Mouse (Mus musculus): ENCODE results near the gene Tmem14a. TPM values are rescaled to one million over a fixed set of nuclear protein-coding genes. Genes with fewer than 3 reads are reported as not detected.
"Not testable (repeated sequence)": the region's sequence is repeated elsewhere in the genome, so short reads cannot be mapped to it uniquely, and the experiment has no call there.

Gene Tmem14a
- total RNA-seq, 1 experiment from 2014 or later: 2.2 TPM

GRCm38 (mm10) chr1:21248560-21249390 lies 30.4 kb downstream of the Tmem14a start:
- ATAC-seq (ENCODE audit: extremely low read depth, insufficient number of reproducible peaks, low FRiP score, poor library complexity, severe bottlenecking): no peak

- no peak for ATAC-seq (ENCODE audit: extremely low read depth, insufficient number of reproducible peaks, low FRiP score, poor library complexity, severe bottlenecking)
Observed at GRCm38 (mm10) chr1:21251661-21252060, 33.3 kb downstream of the Tmem14a start.

DNA sequence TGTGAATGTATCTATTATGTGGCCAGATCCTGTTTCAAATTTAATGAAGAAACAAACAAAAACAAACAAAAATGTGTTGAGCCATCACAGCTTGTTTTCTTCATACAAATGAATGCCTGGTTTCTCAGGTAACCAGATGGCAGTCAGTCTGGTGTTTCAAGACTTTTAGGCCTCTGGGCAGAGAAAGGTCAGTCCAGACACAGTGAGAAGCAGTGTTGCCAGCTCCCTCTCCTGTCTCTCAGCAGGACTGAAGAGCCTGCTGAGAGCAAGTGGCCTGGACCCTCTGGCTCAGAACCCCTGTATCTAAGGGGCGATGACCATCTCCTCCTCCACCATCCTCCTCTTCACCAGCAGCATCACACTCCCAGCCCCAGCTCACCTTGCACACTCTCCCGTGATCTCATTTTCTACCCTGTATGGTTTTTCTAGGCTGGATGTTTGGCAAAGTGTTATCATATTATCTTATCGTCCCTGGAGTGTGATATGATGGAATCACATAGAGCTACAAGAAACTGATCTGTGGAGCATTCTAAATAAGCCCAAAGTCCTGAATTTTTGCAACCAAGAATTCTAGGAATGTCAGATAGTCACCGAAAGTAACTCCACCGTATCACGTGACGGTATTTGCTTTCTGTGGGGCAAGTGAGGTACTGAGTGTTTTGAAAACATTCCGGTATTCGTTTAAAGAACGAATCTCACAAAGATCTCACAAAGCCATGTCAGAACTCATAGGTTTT lies 34.4 kb downstream of the Tmem14a start:
- no peak for ATAC-seq (ENCODE audit: extremely low read depth, insufficient number of reproducible peaks, low FRiP score, poor library complexity, severe bottlenecking)

GRCm38 (mm10) chr1:21253303-21253650 lies 34.9 kb downstream of the Tmem14a start:
- ATAC-seq (ENCODE audit: extremely low read depth, insufficient number of reproducible peaks, low FRiP score, poor library complexity, severe bottlenecking): no peak

GRCm38 (mm10) chr1:21253856-21254255 lies 35.5 kb downstream of the Tmem14a start:
- ATAC-seq (ENCODE audit: extremely low read depth, insufficient number of reproducible peaks, low FRiP score, poor library complexity, severe bottlenecking): no peak

GRCm38 (mm10) chr1:21255625-21256345 lies 37.4 kb downstream of the Tmem14a start:
- no peak for ATAC-seq (ENCODE audit: extremely low read depth, insufficient number of reproducible peaks, low FRiP score, poor library complexity, severe bottlenecking)

GRCm38 (mm10) chr1:21256391-21256790 lies 38.0 kb downstream of the Tmem14a start:
- no peak for ATAC-seq (ENCODE audit: extremely low read depth, insufficient number of reproducible peaks, low FRiP score, poor library complexity, severe bottlenecking)

DNA sequence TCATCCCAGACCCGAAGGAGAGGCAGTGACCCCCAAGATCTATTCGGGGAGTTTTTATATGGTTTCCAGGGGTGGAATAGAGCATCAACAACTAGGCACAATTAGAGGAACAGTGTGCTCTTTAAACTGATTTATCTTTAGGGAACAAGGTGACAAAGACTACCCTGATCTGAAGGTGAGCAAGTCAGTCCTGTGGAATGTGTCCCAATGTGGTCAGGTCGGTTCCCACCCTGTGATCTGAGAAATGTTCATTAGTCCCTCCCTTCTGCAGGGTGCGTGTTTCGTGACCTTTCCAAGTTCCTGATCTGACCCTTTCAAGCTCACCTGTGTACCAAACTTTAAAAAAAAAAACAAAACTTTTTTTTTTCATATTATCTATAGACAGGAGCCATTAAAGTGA lies 38.5 kb downstream of the Tmem14a start:
- no peak for ATAC-seq (ENCODE audit: extremely low read depth, insufficient number of reproducible peaks, low FRiP score, poor library complexity, severe bottlenecking)

DNA sequence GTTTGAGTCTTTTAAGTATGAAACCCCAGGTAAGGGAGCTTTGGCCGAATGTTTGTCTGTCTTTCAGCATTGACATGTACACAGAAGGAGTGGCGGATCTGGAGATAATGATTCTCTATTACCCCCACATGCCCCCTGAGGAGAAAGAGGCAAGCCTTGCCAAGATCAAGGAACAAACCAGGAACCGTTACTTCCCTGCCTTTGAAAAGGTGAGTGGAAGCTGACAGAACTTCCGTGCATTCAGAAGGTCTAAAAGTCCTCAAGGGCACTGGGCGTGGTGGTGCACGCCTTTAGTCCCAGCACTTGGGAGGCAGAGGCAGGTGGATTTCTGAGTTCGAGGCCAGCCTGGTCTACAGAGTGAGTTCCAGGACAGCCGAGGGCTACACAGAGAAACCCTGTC lies 41.6 kb downstream of the Tmem14a start:
- ATAC-seq (ENCODE audit: extremely low read depth, insufficient number of reproducible peaks, low FRiP score, poor library complexity, severe bottlenecking): not testable (repeated sequence)

DNA sequence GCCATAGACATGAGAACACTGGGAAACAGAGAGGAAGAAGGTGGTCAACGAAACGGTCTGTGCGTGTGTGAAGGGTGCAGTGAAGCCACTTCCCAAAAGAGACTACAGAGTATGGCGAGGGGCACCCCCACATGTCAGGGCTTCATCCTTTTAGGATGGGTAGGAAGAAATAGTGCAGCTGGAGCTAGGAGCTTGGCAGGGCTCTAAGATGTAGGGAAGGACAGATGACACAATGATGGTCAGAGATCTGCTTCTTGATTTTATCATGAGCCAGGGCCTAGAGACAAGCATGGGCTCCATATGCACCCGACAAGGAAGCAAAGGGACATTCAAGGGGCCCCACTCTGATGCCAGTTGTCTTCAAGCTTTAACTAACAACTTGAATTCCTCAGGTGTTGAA lies 44.0 kb downstream of the Tmem14a start:
- no peak for ATAC-seq (ENCODE audit: extremely low read depth, insufficient number of reproducible peaks, low FRiP score, poor library complexity, severe bottlenecking)

DNA sequence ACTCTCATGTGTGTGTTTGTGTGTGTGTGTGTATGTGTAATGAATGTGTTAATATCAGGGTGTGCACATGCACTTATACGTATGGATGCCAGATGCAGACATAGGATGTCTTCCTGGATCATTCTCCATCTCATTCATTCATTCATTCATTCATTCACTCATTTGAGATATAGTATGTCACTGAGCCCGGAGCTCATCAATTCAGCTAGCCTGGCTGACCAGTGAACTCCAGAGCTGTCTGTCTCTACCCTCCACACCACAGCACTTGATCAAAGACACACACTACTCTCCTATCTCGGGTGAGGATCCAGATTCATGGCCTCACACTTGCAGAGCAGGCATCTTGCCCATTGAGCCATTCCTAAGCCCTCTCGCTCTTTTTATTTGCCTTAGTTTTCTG lies 45.6 kb downstream of the Tmem14a start:
- no peak for ATAC-seq (ENCODE audit: extremely low read depth, insufficient number of reproducible peaks, low FRiP score, poor library complexity, severe bottlenecking)

DNA sequence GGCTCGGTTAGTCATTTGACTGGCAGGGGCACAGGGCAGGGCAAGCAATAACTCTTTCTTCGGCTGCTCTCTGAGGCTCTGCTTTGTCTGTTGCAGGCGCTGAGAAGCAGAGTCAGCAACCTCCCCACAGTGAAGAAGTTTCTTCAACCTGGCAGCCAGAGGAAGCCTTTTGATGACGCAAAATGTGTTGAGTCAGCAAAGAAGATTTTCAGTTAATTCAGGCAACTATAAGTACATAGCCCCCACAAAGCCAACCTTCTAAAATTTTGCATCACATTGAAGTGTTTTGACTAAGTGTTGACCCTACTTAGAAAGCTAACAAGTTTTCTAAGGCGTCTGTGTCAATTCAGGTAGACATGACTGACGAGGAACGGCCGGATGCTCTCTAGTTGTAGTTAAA lies 46.4 kb downstream of the Tmem14a start:
- no peak for ATAC-seq (ENCODE audit: extremely low read depth, insufficient number of reproducible peaks, low FRiP score, poor library complexity, severe bottlenecking)

GRCm38 (mm10) chr1:21266766-21267165 lies 48.4 kb downstream of the Tmem14a start:
- ATAC-seq (ENCODE audit: extremely low read depth, insufficient number of reproducible peaks, low FRiP score, poor library complexity, severe bottlenecking): no peak

DNA sequence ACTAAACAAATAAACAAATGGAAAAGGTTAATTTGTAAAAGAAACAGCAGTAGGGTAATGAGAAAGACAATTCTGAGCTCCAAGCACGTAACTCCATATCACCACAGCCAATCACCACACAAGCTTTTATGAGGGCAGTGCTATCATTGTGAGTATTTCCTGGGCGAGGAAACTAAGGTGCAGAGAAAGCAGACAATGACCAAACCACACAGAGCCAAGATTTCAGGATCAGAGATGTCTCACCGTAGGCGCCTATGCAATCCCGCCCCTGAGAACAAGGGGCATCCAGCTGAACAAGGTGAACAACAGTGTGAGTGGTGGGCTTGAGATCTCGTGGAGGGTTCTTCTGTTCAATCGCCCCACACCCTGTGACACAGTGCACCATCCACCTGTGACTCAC lies 49.1 kb downstream of the Tmem14a start:
- ATAC-seq (ENCODE audit: extremely low read depth, insufficient number of reproducible peaks, low FRiP score, poor library complexity, severe bottlenecking): not testable (repeated sequence)

- peak; percentile 66 for ATAC-seq (ENCODE audit: extremely low read depth, insufficient number of reproducible peaks, low FRiP score, poor library complexity, severe bottlenecking)
Observed at GRCm38 (mm10) chr1:21271343-21272055, 53.1 kb downstream of the Tmem14a start.

GRCm38 (mm10) chr1:21272056-21272431 lies 53.7 kb downstream of the Tmem14a start:
- no peak for ATAC-seq (ENCODE audit: extremely low read depth, insufficient number of reproducible peaks, low FRiP score, poor library complexity, severe bottlenecking)

DNA sequence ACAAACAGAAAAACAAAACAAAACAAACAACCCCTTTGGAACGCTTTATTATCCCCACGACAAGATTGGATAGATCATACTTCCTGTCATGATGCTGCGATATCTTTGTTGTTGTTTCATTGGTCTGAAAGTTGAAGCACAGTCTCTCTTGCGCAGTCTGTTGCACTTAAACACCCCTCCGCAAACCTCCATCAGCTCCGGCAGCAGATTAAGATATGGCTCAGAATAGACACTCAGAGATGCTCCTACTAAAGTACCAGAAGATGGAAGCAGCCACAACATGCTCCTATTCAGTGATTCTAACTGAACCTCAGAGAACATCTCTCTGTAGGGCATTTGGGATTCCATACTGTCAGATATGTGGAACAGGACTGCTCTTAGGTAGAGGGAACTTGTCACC lies 54.7 kb downstream of the Tmem14a start:
- no peak for ATAC-seq (ENCODE audit: extremely low read depth, insufficient number of reproducible peaks, low FRiP score, poor library complexity, severe bottlenecking)

DNA sequence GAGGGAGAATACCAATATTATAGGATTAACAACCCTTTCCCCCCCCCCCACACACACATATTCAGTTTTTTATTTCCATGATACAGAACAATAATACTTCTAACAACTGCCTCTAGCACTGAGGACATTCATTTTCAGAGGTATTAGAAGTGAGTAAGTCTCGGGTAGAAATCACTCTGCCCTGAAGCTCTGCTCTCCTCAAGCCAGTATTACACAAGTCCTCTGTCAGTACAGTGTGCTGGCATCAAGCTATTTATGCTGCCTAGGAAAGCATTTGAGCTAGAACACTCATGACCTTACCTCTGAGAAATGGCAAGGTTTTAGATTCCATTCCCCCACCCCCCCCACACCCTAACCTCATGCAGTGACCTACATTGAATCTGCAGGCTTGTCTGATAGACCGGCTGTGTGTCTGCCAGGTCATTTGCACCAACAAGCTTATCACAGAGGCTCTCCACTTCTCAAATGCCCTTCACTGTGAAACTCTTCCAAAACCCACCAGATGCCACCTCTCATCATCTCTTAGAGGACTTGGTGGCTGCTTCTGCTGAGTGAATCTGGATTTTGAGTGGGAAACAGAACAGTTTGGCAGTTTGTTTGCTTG lies 56.2 kb downstream of the Tmem14a start:
- ATAC-seq (ENCODE audit: extremely low read depth, insufficient number of reproducible peaks, low FRiP score, poor library complexity, severe bottlenecking): no peak

- not testable (repeated sequence) for ATAC-seq (ENCODE audit: extremely low read depth, insufficient number of reproducible peaks, low FRiP score, poor library complexity, severe bottlenecking)
Observed at GRCm38 (mm10) chr1:21275366-21275765, 57.0 kb downstream of the Tmem14a start.
